Mouse (Mus musculus) lung, adult 2 months (tissue): ENCODE data around the gene Itga3.

Experiments
- CTCF ChIP-seq: fragments of 200-500 bp; IDR thresholded peaks from 2 replicates; pipeline ENCODE4 v1.5.1; 2011; ENCODE audit warnings: mild to moderate bottlenecking, low read length, control low read depth; ENCODE audit not compliant: insufficient read depth
- POLR2A ChIP-seq: fragments of 200-500 bp; IDR thresholded peaks from 2 replicates; pipeline ENCODE4 v1.6.1; 2011; ENCODE audit warnings: low read depth, mild to moderate bottlenecking, control low read depth, low read length, borderline replicate concordance; ENCODE audit errors: extremely low read depth

- no peak for TF ChIP-seq POLR2A
- TF ChIP-seq CTCF: no peak
These were observed 53.1 kb downstream of the Itga3 start for GRCm38 (mm10) chr11:95023481-95023880.
